Mouse (Mus musculus) MEL (cell line): ENCODE data around the gene Iqck.

Source experiments
- CTCF ChIP-seq, 3 experiments: IDR thresholded peaks in 2 of 3; conservative IDR thresholded peaks in 1 of 3; 2 replicates each; pipeline ENCODE4 v1.5.1; 2011 to 2012; ENCODE audit warnings: low read length in 3 of 3, low read depth in 2 of 3, mild to moderate bottlenecking in 2 of 3, improper control_type of control experiment in 1 of 3, inconsistent platforms in 1 of 3, mixed read lengths in 1 of 3, moderate library complexity in 1 of 3; ENCODE audit not compliant: control insufficient read depth in 1 of 3, insufficient read depth in 1 of 3, poor library complexity in 1 of 3, severe bottlenecking in 1 of 3
- EP300 ChIP-seq, 2 experiments: IDR thresholded peaks; 2 replicates each; pipeline ENCODE4 v1.6.1; 2011; ENCODE audit warnings: improper control_type of control experiment in 2 of 2, low read length in 2 of 2, low read depth in 1 of 2, mild to moderate bottlenecking in 1 of 2
- GATA1 ChIP-seq: IDR thresholded peaks from 2 replicates; pipeline ENCODE4 v1.6.1; 2011; ENCODE audit warnings: low read depth, low read length, improper control_type of control experiment
- HCFC1 ChIP-seq: IDR thresholded peaks from 2 replicates; pipeline ENCODE4 v1.6.1; 2012; ENCODE audit warnings: low read depth, mild to moderate bottlenecking, inconsistent platforms, low read length, improper control_type of control experiment, moderate library complexity
- MAX ChIP-seq: IDR thresholded peaks from 2 replicates; pipeline ENCODE4 v1.6.1; 2011; ENCODE audit warnings: low read length, improper control_type of control experiment
- POLR2A ChIP-seq, 2 experiments: IDR thresholded peaks; 2 replicates each; pipeline ENCODE4 v1.6.1; 2011 to 2012; ENCODE audit warnings: low read length in 2 of 2, mild to moderate bottlenecking in 2 of 2, control low read depth in 1 of 2, improper control_type of control experiment in 1 of 2, low read depth in 1 of 2, moderate library complexity in 1 of 2; ENCODE audit not compliant: control insufficient read depth in 1 of 2, insufficient read depth in 1 of 2, poor library complexity in 1 of 2
- RCOR1 ChIP-seq: IDR thresholded peaks from 2 replicates; pipeline ENCODE4 v1.6.1; 2012; ENCODE audit warnings: low read depth, mild to moderate bottlenecking, inconsistent platforms, low read length, improper control_type of control experiment
- TAL1 ChIP-seq: IDR thresholded peaks from 2 replicates; pipeline ENCODE4 v1.6.1; 2012; ENCODE audit warnings: mild to moderate bottlenecking, inconsistent platforms, low read length, moderate library complexity, mixed read lengths
- TCF12 ChIP-seq: IDR thresholded peaks from 2 replicates; pipeline ENCODE4 v1.6.1; 2014; ENCODE audit warnings: low read depth, mild to moderate bottlenecking, inconsistent platforms, low read length, improper control_type of control experiment, moderate library complexity
- UBTF ChIP-seq: IDR thresholded peaks from 2 replicates; pipeline ENCODE4 v1.6.1; 2012; ENCODE audit warnings: low read depth, mild to moderate bottlenecking, inconsistent platforms, low read length, improper control_type of control experiment, moderate library complexity, borderline replicate concordance; ENCODE audit not compliant: insufficient read depth
- USF2 ChIP-seq, 2 experiments: IDR thresholded peaks; 2 replicates each; pipeline ENCODE4 v1.6.1; 2011 to 2012; ENCODE audit warnings: improper control_type of control experiment in 2 of 2, low read length in 2 of 2, borderline replicate concordance in 1 of 2, inconsistent platforms in 1 of 2, low read depth in 1 of 2, mild to moderate bottlenecking in 1 of 2; ENCODE audit not compliant: insufficient read depth in 1 of 2
- ZKSCAN1 ChIP-seq: IDR thresholded peaks from 2 replicates; pipeline ENCODE4 v1.6.1; 2012; ENCODE audit warnings: low read depth, mild to moderate bottlenecking, inconsistent platforms, low read length, improper control_type of control experiment, moderate library complexity
- ZMIZ1 ChIP-seq: IDR thresholded peaks from 2 replicates; pipeline ENCODE4 v1.6.1; 2012; ENCODE audit warnings: low read depth, mild to moderate bottlenecking, inconsistent platforms, low read length, improper control_type of control experiment, moderate library complexity
- ZNF384 ChIP-seq: IDR thresholded peaks from 2 replicates; pipeline ENCODE4 v1.6.1; 2012; ENCODE audit warnings: low read depth, mild to moderate bottlenecking, inconsistent platforms, low read length, improper control_type of control experiment

GRCm38 (mm10) chr7:118912049-118912490, 56.5 kb downstream of the Iqck start:
- TF ChIP-seq CTCF (IDR thresholded peaks at IDR 0.05 in 2 of 3, conservative IDR thresholded peaks at IDR 0.05 in 1 of 3; ENCODE audit: control insufficient read depth in 1 of 3, insufficient read depth in 1 of 3, low read depth in 2 of 3, low read length in 3 of 3, poor library complexity in 1 of 3, severe bottlenecking in 1 of 3) = no peak
- TF ChIP-seq TAL1 = no peak
- no peak for TF ChIP-seq POLR2A (IDR thresholded peaks at IDR 0.05; ENCODE audit: control insufficient read depth in 1 of 2, insufficient read depth in 1 of 2, low read depth in 1 of 2, low read length in 2 of 2, poor library complexity in 1 of 2)
- no peak for TF ChIP-seq USF2 (IDR thresholded peaks at IDR 0.05; ENCODE audit: borderline replicate concordance in 1 of 2, insufficient read depth in 1 of 2, low read depth in 1 of 2, low read length in 2 of 2)
- TF ChIP-seq UBTF = no peak
- TF ChIP-seq GATA1 = no peak
- TF ChIP-seq TCF12 = no peak
- TF ChIP-seq HCFC1 = no peak
- TF ChIP-seq EP300 (IDR thresholded peaks at IDR 0.05; ENCODE audit: low read depth in 1 of 2, low read length in 2 of 2) = no peak
- no peak for TF ChIP-seq ZKSCAN1
- no peak for TF ChIP-seq ZMIZ1
- no peak for TF ChIP-seq RCOR1
- no peak for TF ChIP-seq ZNF384
- no peak for TF ChIP-seq MAX
